Mouse (Mus musculus): ENCODE measurements around the gene Eml2. TPM values are rescaled to one million over a fixed set of nuclear protein-coding genes. Genes with fewer than 3 reads are reported as not detected.

Gene Eml2
- total RNA-seq, 4 experiments from 2014 or later = 56.2 to 79.2 (median 69.6) TPM

GRCm38 (mm10) chr7:19231849-19232248 is 55.6 kb downstream of the Eml2 start:
- DNase-seq = no peak

GRCm38 (mm10) chr7:19234652-19235051 is 58.4 kb downstream of the Eml2 start:
- no peak for DNase-seq

GRCm38 (mm10) chr7:19235092-19235671 is 59.0 kb downstream of the Eml2 start:
- no peak for DNase-seq

DNA sequence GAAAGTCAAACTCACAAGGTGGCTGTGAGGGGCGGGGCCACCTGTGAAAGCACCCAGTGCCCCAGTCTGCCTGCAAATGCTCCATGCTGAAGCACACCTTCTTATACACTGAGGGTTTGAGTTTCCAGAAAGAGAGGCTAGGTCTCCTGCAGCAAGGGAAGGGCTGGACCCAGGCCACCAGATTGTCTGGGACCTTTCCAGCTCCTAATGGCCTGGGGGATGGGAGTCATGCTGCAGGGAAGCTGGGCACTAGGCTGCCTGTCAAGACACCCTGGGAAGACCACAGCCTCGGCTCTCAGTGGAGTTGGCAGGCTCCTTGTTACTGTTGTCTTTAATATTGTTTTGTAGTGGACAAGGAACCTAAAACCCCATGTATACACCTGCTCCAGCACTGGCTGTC is 60.2 kb downstream of the Eml2 start:
- DNase-seq = no peak

- no peak for DNase-seq
Measured at GRCm38 (mm10) chr7:19238344-19238743, 62.1 kb downstream of the Eml2 start.

DNA sequence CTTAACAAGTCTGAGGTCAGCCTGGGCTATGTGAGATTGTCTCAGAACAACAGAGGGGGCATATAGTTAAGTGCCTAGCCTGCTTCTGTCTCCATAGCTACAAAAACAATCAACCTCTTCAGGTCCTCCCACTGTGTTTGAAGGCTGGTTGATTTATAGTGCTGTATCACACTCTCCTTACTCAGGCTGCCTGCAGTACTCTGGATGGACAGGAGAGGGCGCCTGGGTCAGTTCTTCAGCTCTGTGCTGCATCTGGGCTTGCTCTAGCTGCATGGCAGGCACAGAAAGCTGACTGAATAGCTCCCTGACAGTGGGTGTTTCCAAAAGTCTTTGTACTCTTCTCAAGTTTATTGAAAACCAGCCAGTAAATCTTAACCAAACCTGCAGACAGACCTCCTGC is 63.2 kb downstream of the Eml2 start:
- DNase-seq = peak; percentile 83

DNA sequence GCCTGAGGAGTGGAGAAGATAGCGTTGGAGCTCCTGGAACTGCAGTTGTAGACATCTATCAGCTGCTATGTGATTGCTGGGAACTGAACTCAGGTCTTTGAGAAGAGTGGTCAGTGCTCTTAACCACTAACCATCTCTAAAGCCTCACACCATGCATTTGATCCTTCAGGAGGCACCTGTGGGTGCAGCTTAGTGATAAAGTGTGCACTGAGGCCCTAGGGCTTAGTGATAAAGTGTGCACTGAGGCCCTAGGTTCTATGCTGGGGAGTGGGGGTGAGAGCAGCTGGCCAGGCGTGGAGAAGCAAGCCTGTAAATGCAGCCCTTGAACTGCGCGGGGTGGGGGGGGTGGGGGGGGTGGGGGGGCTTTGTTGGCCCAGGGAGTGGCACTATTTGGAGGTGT is 63.8 kb downstream of the Eml2 start:
- no peak for DNase-seq

DNA sequence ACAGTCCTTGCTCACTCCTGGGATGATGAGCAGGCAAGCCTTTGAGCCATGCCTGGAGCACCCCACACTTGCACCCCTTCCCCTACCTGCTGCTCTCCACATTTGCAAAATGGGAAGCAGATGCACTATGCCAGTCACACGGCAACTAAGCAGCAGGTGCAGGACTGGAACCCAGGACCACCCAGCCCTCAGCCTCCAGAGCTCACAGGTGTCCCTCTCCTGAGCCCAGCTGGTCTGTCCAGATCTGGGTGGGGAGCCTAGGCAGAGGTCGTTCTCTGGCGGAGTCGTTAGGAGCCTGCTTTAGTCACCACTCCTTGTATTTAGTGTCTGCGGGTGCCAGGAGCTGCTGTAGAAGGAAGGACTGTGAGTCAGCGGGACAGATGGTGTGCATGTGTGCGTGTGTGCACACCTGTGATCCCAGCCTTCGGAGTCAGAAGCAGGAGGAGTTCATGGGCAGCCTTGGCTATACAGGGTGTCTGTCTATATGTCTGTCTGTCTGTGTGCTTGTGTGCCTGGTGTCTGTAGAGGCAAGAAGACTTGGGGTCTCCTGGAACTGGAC is 64.8 kb downstream of the Eml2 start:
- DNase-seq = no peak

DNA sequence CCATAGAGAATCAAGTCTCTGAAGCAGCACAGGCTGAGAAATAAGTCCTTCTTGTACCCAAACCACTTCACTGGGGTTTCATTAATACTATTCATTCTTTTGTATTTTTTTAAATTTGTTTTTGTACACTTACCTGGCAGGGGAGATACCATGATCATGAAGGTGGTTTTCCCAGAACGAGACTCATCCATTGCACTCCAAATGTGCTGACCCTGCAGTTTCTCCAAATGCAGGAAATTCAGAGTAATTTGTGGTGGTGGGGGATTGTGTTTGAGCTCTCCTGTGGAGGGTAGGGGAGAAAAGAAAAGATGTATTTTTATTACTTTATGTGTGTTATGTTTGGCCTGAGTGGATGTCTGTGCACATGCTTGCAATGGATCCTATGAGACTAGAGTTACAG is 65.8 kb downstream of the Eml2 start:
- no peak for DNase-seq

DNA sequence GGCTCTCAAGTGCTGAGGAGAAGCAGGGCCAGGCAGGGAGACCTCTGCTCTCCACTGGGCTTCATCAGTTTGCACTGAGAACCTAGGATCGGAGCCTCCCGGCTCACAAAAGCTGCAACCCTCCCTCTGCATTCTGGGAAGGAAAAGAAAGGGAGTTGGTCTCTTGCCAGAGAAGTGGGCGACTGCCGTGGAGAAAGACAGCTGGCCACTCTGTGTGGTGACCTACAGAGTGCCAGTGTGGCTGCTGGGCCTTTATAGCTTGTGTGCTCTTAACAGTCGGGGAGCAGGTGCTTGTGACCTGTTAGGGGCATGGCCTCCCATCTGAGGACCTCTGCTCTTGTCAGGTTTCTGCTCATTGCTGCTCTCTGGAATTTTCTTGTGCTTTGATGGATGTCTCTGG is 67.6 kb downstream of the Eml2 start:
- DNase-seq = no peak

- peak; percentile 75 for DNase-seq
Measured at GRCm38 (mm10) chr7:19245083-19245482, 68.9 kb downstream of the Eml2 start.

DNA sequence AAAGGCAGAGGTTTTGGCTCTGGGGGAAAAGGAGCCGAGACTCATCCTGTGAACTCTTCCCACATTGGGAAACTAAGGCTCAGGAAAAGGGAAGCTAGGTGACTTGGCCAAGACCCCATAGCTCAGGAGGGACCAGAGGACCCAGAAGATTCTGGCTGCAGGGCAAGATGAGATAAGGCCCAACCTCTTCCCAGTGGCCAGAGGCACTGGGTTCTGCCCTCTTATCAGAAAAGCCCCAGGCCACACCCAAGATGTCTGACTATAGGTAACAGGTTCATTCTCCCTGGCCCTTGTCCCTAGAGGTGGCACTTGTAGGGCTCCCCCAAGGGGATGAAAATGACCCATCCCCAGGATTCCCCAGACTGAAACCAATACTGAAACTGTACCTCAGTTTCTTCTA is 70.6 kb downstream of the Eml2 start:
- no peak for DNase-seq

DNA sequence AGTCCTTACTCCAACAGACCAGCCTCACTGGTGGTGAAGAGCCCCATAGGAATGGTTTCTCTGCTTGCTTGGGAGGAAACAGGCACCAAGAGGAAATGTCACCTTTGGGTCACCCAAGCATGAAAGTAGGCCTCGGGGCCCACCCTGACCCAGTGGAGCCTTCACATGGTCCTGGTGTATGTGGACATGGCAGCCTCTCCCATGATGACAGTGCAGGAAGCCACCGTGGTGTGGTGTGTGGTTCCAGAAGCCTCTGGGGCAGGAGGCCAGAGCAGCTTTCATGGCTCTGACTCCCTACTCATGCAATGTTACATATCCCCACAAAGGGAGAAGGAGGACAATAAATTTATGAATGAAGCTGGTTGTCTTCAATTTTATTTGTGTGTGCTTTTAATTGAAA is 71.3 kb downstream of the Eml2 start:
- DNase-seq = no peak

GRCm38 (mm10) chr7:19252078-19252477 is 75.9 kb downstream of the Eml2 start:
- DNase-seq = no peak

DNA sequence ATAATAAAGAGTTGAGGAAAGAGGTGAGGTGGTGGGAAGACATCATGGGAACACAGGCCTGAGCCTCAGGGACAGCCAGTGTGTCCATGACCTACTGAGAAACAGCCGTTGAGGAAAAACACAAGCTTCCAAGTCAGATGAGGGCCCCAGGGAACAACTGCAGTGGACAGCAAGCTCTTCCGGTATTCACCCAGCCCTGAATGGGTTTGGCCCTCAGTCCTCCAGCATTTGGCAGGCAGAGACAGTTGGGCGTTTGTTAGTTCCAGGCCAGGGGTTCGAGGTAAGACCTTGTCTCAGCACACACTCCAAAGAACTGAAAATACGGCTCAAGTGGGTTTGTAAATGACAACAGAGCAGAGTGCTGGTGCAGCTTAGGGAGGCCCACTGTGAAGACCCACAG is 77.2 kb downstream of the Eml2 start:
- DNase-seq = no peak

- DNase-seq = no peak
Measured at GRCm38 (mm10) chr7:19255395-19255794, 79.2 kb downstream of the Eml2 start.

Small RNA genes lying within 50 kb of the gene (microRNA-seq; reads per million reads assigned to microRNA genes)
- 497 to 722 reads per million in 2 experiments for gene Mir330

Other genes starting within 250 kb of the Eml2 start
- not detected for gene Nanos2, start 189.0 kb upstream of the Eml2 start, total RNA-seq (2022)
- 10 to 100 TPM; 11.4 to 18.0 (median 15.5) TPM for gene Mypop, start 185.2 kb upstream of the Eml2 start, total RNA-seq (2022)
- 10 to 100 TPM; 49.0 to 52.8 (median 50.9) TPM for gene Irf2bp1, start 172.4 kb upstream of the Eml2 start, total RNA-seq (2022)
- gene Foxa3, start 152.9 kb upstream of the Eml2 start, total RNA-seq (2022) = under 1 TPM in 1 of 4 experiments, not detected in 3; 0.12 TPM
- gene Sympk, start 152.0 kb upstream of the Eml2 start, total RNA-seq (2022) = 100 to 1,000 TPM; 110 to 113 (median 111) TPM
- gene Rsph6a, start 121.7 kb upstream of the Eml2 start, total RNA-seq (2022) = under 1 TPM in 1 of 4 experiments, not detected in 3; 0.24 TPM
- gene Dmwd, start 100.2 kb upstream of the Eml2 start, total RNA-seq (2022) = 10 to 100 TPM; 54.9 to 74.1 (median 62.4) TPM
- 100 to 1,000 TPM; 118 to 287 (median 209) TPM for gene Dmpk, start 92.6 kb upstream of the Eml2 start, total RNA-seq (2022)
- 10 to 100 TPM; 16.8 to 27.8 (median 20.2) TPM for gene Six5, start 81.8 kb upstream of the Eml2 start, total RNA-seq (2022)
- not detected for gene Gm4969, start 58.1 kb upstream of the Eml2 start, total RNA-seq (2022)
- gene Fbxo46, start 56.6 kb upstream of the Eml2 start, total RNA-seq (2022) = 10 to 100 TPM; 13.6 to 17.6 (median 16.1) TPM
- gene Qpctl, start 27.1 kb upstream of the Eml2 start, total RNA-seq (2022) = 10 to 100 TPM; 18.0 to 24.0 (median 23.9) TPM
- gene Snrpd2, start 26.7 kb upstream of the Eml2 start, total RNA-seq (2022) = 10 to 100 TPM; 86.1 to 97.7 (median 92.4) TPM
- gene Gipr, start 10.3 kb upstream of the Eml2 start, total RNA-seq (2022) = 1 to 10 TPM in 1 of 4 experiments, under 1 TPM in 3; 0.17 to 1.5 (median 0.64) TPM
- 10 to 100 TPM in 2 of 4 experiments, 1 to 10 TPM in 2; 5.7 to 15.2 (median 8.2) TPM for gene Gpr4, start 36.1 kb downstream of the Eml2 start, total RNA-seq (2022)
- 10 to 100 TPM; 32.4 to 41.5 (median 33.7) TPM for gene Opa3, start 51.9 kb downstream of the Eml2 start, total RNA-seq (2022)
- gene Vasp, start 95.4 kb downstream of the Eml2 start, total RNA-seq (2022) = 10 to 100 TPM; 44.8 to 70.6 (median 59.1) TPM
- not detected for gene Ppm1n, start 103.6 kb downstream of the Eml2 start, total RNA-seq (2022)
- gene Rtn2, start 106.2 kb downstream of the Eml2 start, total RNA-seq (2022) = 10 to 100 TPM in 1 of 4 experiments, 1 to 10 TPM in 3; 3.8 to 15.0 (median 6.8) TPM
- 1 to 10 TPM; 1.6 to 9.4 (median 5.6) TPM for gene Fosb, start 133.6 kb downstream of the Eml2 start, total RNA-seq (2022)
- 10 to 100 TPM; 32.4 to 56.3 (median 41.6) TPM for gene Ercc1, start 168.4 kb downstream of the Eml2 start, total RNA-seq (2022)
- 10 to 100 TPM; 12.9 to 15.2 (median 13.5) TPM for gene Cd3eap, start 183.1 kb downstream of the Eml2 start, total RNA-seq (2022)
- gene Ppp1r13l, start 183.3 kb downstream of the Eml2 start, total RNA-seq (2022) = 10 to 100 TPM in 1 of 4 experiments, 1 to 10 TPM in 3; 6.4 to 12.5 (median 8.4) TPM
- 10 to 100 TPM; 31.0 to 44.8 (median 39.2) TPM for gene Ercc2, start 205.6 kb downstream of the Eml2 start, total RNA-seq (2022)
- 10 to 100 TPM in 1 of 4 experiments, 1 to 10 TPM in 2, under 1 TPM in 1; 0.61 to 13.6 (median 5.5) TPM for gene Klc3, start 227.7 kb downstream of the Eml2 start, total RNA-seq (2022)
- gene Ckm, start 228.4 kb downstream of the Eml2 start, total RNA-seq (2022) = not detected